Mouse (Mus musculus) bone marrow, adult 2 months (tissue): ENCODE results near the gene Serpini1.

ENCODE experiments used
- CTCF ChIP-seq: fragments of 200-500 bp; IDR thresholded peaks from 2 replicates; pipeline ENCODE4 v1.5.1; 2011; ENCODE audit warnings: low read length, control low read depth; ENCODE audit not compliant: control insufficient read depth, insufficient read depth
- POLR2A ChIP-seq: fragments of 200-500 bp; IDR thresholded peaks from 2 replicates; pipeline ENCODE4 v1.6.1; 2011; ENCODE audit warnings: low read depth, mild to moderate bottlenecking, control low read depth, low read length, borderline replicate concordance; ENCODE audit not compliant: control insufficient read depth

DNA sequence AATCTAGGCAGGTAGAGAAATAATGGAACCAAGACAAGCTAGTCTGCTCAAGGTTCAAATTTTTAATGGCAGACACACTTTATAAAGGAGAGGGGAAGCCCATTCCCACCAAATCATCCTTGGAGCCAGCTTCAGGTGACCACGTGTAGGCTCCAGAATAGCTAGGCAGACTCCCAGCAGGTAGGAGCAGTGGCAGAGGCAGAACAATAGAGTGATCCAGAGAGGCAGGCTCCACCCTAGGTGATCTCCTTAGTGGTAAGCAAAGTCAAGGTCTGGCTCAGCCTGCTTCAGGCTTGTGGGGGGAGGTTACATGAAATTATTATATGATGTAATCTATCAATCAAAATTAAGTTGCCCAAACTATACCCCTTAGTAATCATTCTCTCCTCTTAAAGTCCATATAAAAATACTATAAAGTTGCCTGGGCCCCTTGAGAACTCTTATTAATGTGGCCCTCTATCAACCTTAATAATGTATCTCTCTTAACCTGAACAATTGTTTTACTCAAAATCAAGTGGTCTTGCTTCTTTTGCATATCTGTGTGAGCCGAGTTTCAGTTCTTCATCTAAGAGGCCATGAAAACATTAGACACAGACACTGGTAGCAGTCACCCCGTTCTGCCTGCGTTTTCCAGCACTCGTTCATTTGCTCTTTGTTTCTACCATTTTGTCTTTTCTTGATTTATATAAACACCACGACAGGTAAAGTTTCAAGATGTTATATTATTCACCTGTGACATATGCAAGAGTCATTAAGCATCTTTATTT, 98.4 kb downstream of the Serpini1 start:
- no peak for TF ChIP-seq CTCF
- TF ChIP-seq POLR2A, result no peak
